Mouse (Mus musculus) small intestine, adult 2 months (tissue): ENCODE data around the gene Pde5a. TPM values are rescaled to one million over a fixed set of nuclear protein-coding genes. Genes with fewer than 3 reads are reported as not detected.

Source experiments
- H3K27ac ChIP-seq: fragments of 200-500 bp; 2 replicates; pipeline ENCODE4 v1.5.1; 2012; ENCODE audit warnings: low read depth, low read length, control low read depth, inconsistent platforms; ENCODE audit not compliant: insufficient read depth
- H3K27me3 ChIP-seq: fragments of 200-500 bp; 2 replicates; pipeline ENCODE4 v1.6.1; 2012; ENCODE audit warnings: mild to moderate bottlenecking, moderate library complexity, low read length, inconsistent platforms; ENCODE audit not compliant: control insufficient read depth, insufficient read depth
- H3K36me3 ChIP-seq: fragments of 200-500 bp; 2 replicates; pipeline ENCODE4 v1.6.1; 2012; ENCODE audit warnings: mild to moderate bottlenecking, low read length, control low read depth, inconsistent platforms; ENCODE audit not compliant: control insufficient read depth, insufficient read depth
- H3K4me1 ChIP-seq: fragments of 200-500 bp; 2 replicates; pipeline ENCODE4 v1.6.1; 2012; ENCODE audit warnings: low read length, inconsistent platforms, mixed read lengths; ENCODE audit not compliant: control insufficient read depth, insufficient read depth, insufficient read length
- H3K4me3 ChIP-seq: fragments of 200-500 bp; 2 replicates; pipeline ENCODE4 v1.5.1; 2012; ENCODE audit warnings: low read depth, mild to moderate bottlenecking, control low read depth, inconsistent platforms, low read length, moderate library complexity
- CTCF ChIP-seq: fragments of 200-500 bp; IDR thresholded peaks from 2 replicates; pipeline ENCODE4 v1.5.1; 2012; ENCODE audit warnings: low read depth, mild to moderate bottlenecking, control low read depth, inconsistent platforms, low read length, moderate library complexity, mixed read lengths; ENCODE audit not compliant: insufficient replicate concordance, insufficient read length; ENCODE audit errors: extremely low read depth
- POLR2A ChIP-seq: fragments of 200-500 bp; IDR thresholded peaks from 2 replicates; pipeline ENCODE4 v1.6.1; 2012; ENCODE audit warnings: low read depth, mild to moderate bottlenecking, control low read depth, inconsistent platforms, low read length, moderate library complexity
- WGBS: fragments of 180-500 bp; shearing (Covaris S2); methylation state at CpG from one replicate; pipeline ENCODE4 v1.1.7; 2018; 5-methylcytosine and 5-hydroxymethylcytosine counted together
- polyA plus RNA-seq: library from polyadenylated mRNA; depleted of rRNA; stranded (reverse); fragments of >200 nt; gene quantifications from 2 replicates; pipeline ENCODE4 v1.2.3, GENCODE M21; 2012

Pde5a gene
- polyA plus RNA-seq, 1 experiment = 10.3 TPM

DNA sequence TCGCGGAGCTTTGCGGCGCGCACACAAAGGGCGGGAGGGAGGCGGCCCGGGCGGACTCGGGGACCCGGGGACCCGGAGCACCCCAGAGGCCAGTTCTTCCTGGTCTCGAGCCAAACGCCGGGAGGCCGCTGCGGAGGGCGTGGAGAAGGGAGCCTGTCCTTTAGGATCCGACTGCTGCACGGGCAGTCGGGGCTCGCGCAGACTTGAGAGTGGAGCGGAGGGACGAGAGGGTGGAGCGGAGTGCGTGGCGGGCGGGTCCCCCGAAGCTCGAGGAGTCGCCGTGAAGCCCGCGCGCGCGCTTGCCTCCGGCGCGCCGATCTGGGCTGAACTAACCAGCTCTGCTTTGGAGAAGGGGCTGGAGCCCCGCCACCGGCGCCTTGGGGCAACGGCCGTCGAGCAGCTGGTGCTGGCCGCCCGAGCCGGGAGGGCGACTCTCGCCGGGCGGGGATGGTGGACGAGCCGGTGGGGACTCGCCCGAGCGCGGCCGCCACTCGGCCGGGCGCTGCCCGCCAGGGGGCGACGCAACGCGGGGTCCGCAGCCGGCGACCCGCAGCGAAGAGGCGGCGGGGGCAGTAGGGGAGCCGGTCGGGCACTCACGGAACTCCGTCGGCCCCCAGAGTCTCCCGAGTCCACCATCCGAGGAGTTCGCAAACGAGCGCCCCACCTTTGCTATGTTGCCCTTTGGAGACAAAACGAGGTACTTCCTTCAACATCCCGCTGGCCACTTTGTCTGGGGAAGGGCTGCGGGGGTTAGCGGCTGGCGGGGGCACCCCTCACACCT lies 1.4 kb downstream of the Pde5a start:
- TF ChIP-seq CTCF (peak; percentile 56; the same call in 1 of the 2 replicates), POLR2A (peak; percentile 82; the same call in 1 of the 2 replicates)
- Histone ChIP-seq H3K36me3 (no peaks in the 10 kb centered on the region), H3K4me3 (peak overlapping the region; percentile 87), H3K27me3 (no peaks in the 10 kb centered on the region), H3K4me1 (peaks cover 7% of the 10 kb centered on the region; the same call in 1 of the 2 replicates), H3K27ac (peak overlapping the region; percentile 91)
- under 1% methylated on average over 92 of the region's 92 CpGs for WGBS

DNA sequence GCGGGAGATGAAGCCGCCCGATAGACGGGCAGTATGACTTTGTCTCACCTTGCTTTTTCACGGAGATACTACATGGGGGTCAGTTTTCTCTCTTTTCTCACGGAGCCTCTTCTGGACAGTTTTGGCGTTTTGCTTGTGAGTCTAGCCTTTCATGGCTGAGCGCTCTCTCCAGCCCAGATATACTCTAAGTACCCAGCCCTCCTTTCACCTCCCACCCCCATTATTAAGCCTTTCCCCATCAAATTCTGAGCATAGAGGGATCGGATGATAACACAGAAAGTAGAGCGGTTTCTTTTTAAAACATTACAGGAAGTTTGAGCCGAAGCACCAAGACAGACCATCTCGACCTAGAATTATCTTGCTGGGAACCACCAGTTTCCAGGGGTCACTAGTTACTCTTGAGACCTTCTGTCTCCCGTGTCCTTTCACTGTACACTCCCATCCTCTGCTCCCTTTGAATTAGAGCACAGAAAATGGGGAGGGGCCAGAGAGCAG lies 2.0 kb downstream of the Pde5a start:
- Histone ChIP-seq H3K27me3 (no peaks in the 10 kb centered on the region), H3K36me3 (no peaks in the 10 kb centered on the region), H3K4me1 (peaks cover 7% of the 10 kb centered on the region; the same call in 1 of the 2 replicates), H3K27ac (peak overlapping the region; percentile 91), H3K4me3 (peak overlapping the region; percentile 87)
- WGBS = 2% methylated on average over 13 of the region's 13 CpGs
- TF ChIP-seq POLR2A = no peak

DNA sequence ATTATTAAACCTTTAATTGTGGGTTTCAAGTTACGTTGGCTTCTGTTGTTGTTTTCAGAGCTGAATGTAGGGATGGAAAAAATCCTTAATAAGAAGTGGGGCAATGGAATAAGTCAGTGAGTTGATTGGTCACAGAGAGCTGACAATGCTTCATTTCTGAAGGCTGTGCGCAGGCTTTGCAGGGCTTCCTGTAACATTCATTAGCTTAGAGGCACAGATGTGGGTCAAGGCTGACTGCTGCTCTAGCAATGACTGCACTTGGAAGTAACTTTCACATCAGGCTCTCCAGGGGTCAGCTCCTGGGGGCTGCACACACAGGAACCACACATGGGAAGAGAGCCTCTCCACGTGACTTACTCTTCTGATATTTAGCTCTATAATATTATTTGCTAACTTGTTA lies 5.1 kb downstream of the Pde5a start:
- WGBS = 74% methylated on average over 3 of the region's 3 CpGs
- Histone ChIP-seq H3K27ac (no peak overlapping the region), H3K27me3 (no peaks in the 10 kb centered on the region), H3K36me3 (0 out of 2 replicates have a peak, but pooled peaks cover 1% of the 10 kb centered on the region), H3K4me1 (peaks cover 3% of the 10 kb centered on the region; the same call in 1 of the 2 replicates), H3K4me3 (no peak overlapping the region)
- no peak for TF ChIP-seq CTCF
- no peak for TF ChIP-seq POLR2A

DNA sequence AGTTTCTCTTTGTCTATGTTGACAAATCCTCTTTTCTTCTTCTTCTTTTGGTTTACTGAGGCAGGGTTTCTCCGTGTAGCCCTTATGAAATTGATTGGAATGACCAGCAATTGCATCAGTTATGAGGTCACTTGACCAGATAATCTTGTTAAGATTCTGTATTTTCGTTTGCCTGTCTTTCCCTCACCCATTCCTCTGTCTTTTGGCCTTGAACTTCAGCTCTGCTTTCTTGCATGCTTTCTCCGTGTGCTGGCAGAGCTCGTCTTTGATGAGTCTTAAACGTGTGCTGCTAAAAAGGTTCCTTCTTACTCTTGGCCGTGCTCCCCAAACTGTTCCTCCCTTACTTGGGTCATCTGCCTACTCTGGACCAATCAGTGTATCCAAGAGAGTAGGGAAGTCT lies 5.6 kb downstream of the Pde5a start:
- Histone ChIP-seq H3K4me3 (no peak overlapping the region), H3K36me3 (0 out of 2 replicates have a peak, but pooled peaks cover 1% of the 10 kb centered on the region), H3K27ac (no peak overlapping the region), H3K27me3 (no peaks in the 10 kb centered on the region), H3K4me1 (peaks cover 3% of the 10 kb centered on the region; the same call in 1 of the 2 replicates)
- 55% methylated on average over 6 of the region's 6 CpGs for WGBS
- TF ChIP-seq POLR2A (no peak), CTCF (no peak)

DNA sequence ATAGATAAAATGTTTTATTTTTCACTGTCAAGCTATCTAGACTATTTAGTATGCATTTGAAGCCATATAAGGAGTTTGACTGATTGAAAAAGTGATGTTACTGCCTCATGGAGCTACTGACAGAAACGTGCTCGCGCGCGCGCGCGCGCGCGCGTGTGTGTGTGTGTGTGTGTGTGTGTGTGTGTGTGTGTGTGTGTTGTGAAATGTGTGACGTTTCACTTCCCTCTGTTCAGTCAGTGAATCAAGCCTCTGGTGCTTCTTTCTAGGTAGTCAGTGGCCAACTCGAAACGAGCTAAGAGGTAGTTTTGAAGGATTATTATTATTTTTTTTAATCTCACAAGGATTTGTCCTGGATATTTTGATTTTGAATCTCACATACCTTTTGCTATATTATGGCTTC lies 10.7 kb downstream of the Pde5a start:
- TF ChIP-seq POLR2A (no peak), CTCF (no peak)
- no peaks in the 10 kb centered on the region for H3K27me3 ChIP-seq
- peaks cover 9% of the 10 kb centered on the region for H3K36me3 ChIP-seq
- no peak overlapping the region for H3K27ac ChIP-seq
- H3K4me1 ChIP-seq = peaks cover under 1% of the 10 kb centered on the region; the same call in 1 of the 2 replicates
- no peak overlapping the region for H3K4me3 ChIP-seq
- WGBS = 95% methylated on average over 15 of the region's 15 CpGs

DNA sequence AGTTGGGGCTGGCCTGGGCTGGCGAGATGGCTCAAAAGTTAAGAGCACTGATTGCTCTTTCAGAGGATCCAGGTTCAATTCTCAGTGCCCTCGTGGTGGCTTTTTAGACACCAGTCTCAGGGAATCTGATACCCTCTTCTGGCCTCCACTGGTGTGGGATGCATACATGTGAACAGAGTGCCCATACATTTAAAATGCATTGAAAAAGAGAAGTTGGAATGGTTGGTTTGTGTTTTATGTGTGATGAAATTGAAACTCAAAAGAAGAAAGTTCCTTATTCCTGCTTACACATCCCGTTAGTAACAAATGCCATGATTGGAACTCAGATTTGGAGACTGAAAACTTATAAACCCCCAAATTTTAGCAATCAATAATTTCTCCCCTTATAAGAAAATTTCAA lies 15.5 kb downstream of the Pde5a start:
- peaks cover 14% of the 10 kb centered on the region for H3K36me3 ChIP-seq
- no peaks in the 10 kb centered on the region for H3K4me1 ChIP-seq
- WGBS = 91% methylated on average over 3 of the region's 3 CpGs
- no peak overlapping the region for H3K27ac ChIP-seq
- no peak for TF ChIP-seq CTCF
- no peak for TF ChIP-seq POLR2A
- no peak overlapping the region for H3K4me3 ChIP-seq
- no peaks in the 10 kb centered on the region for H3K27me3 ChIP-seq

DNA sequence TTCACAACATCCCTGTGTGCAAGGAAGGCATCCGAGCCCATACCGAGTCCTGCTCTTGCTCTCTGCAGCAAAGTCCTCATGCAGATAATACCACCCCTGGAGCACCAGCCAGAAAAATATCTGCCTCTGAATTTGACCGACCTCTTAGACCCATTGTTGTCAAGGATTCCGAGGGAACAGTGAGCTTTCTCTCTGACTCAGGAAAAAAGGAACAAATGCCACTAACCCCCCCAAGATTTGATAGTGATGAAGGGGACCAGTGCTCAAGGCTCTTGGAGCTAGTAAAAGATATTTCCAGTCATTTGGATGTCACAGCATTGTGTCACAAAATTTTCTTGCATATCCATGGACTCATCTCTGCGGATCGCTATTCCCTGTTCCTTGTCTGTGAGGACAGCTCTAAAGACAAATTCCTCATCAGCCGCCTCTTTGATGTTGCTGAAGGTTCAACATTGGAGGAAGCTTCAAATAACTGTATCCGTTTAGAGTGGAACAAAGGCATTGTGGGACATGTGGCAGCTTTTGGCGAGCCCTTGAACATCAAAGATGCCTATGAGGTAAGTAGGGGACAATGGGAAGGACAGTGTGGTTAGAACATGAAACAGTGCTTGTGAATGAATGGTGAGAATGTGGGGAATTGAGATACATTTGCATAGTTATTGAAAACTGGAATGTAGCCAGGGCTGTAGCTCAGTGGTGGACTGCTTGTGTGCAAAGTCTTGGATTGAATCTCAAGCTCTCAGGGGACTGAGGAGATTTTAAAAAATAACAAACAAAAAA lies 19.4 kb downstream of the Pde5a start:
- 92% methylated on average over 9 of the region's 9 CpGs for WGBS
- TF ChIP-seq CTCF = no peak
- no peak for TF ChIP-seq POLR2A

More for the DNA sequence above, 19.4 kb downstream of the Pde5a start:
- Histone ChIP-seq H3K4me3 (no peak overlapping the region), H3K27ac (no peak overlapping the region), H3K4me1 (no peaks in the 10 kb centered on the region), H3K36me3 (peaks cover 6% of the 10 kb centered on the region), H3K27me3 (no peaks in the 10 kb centered on the region)
